Mouse (Mus musculus): ENCODE results near the gene Lpp.
A peak's percentile ranks its signal among the peaks of the same experiment; 100 is the strongest.

The Lpp gene

GRCm38 (mm10) chr16:24932816-24933215 is 539.5 kb downstream of the Lpp start:
- no peak for DNase-seq (ENCODE audit: low read depth)

DNA sequence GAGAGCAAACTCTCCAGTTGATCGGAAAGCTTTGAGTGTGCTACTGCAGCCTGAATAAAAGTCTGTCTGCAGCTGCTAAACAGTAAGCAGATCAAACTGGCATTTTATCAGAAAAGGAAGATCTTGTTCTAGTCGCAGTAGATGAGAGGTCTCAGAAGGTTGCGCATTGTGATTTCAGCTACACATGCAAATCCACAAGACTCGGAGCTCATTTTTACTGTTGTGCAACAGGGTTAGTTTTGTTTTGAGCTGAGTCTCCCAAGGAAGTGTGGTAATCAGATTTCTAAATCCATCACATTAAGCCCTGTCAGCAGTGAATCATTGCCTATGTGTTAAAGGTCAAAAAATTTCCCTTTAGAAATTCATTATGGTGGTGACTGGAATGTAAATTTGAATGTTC is 540.4 kb downstream of the Lpp start:
- no peak for DNase-seq (ENCODE audit: low read depth)

GRCm38 (mm10) chr16:24941306-24942160 is 548.2 kb downstream of the Lpp start:
- no peak for DNase-seq (ENCODE audit: low read depth)

- no peak for DNase-seq (ENCODE audit: low read depth)
These were observed 550.4 kb downstream of the Lpp start for GRCm38 (mm10) chr16:24943486-24944261.

DNA sequence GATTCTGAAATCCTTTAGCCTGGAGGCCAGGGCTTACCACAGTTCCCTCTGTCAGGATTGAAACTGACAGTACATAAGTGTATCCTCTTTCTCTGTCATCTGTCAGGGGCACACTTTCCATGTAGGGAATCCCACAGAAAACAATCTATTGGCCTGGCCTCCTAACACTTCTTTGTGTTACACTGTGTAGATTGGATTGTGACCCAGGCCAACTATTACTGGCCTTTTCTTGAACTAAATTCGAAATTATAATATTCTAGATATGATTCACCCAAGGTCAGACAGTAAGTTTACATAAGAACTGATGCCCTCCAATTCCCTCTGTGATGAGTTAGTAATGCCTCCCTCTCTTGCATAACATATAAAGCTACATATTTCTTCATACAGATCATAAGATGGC is 553.0 kb downstream of the Lpp start:
- no peak for DNase-seq (ENCODE audit: low read depth)

DNA sequence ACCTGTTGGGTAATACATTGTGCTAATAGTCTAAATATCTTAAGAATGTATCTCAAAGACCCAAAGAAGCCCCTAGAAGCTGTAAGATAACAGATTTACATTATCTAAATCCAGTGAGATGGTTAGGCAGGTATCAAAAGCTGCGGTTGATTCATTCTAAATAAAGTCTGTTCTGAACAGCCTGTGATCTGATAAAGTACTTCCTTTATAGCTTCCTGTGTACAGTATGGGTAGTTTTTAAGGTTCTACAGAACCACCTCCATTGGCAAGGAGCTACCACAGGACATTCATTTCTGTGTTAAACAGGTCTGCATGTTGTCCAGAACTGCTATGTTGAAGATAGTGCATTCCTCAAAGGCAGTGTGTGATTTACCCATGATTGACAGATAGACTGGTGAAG is 554.2 kb downstream of the Lpp start:
- peak; percentile 26 for DNase-seq (ENCODE audit: low read depth)

GRCm38 (mm10) chr16:24948091-24948690 is 554.9 kb downstream of the Lpp start:
- no peak for DNase-seq (ENCODE audit: low read depth)

DNA sequence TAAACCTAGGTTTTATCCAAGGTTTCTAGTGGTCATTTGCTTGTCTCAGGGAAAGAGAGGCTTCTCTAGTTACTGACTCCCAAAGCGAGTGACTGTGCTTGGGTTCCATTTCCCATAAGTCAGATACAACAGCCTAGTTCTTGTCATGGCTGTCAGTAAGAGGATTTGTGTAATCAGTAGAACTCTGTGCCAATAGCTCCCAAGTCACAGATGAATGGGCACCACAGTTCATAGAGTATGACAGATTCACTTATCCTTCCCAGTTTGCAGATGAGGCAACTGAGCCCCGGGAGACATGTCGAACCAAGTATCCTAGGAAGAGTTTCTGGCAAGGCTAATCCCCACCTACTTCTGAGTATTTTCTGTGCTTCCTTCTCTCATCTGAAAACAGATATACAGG is 556.0 kb downstream of the Lpp start:
- no peak for DNase-seq (ENCODE audit: low read depth)

- DNase-seq (ENCODE audit: low read depth), result no peak
These were observed 556.9 kb downstream of the Lpp start for GRCm38 (mm10) chr16:24950112-24950743.

- no peak for DNase-seq (ENCODE audit: low read depth)
These were observed 558.6 kb downstream of the Lpp start for GRCm38 (mm10) chr16:24951909-24952308.

- no peak for DNase-seq (ENCODE audit: low read depth)
These were observed 561.7 kb downstream of the Lpp start for GRCm38 (mm10) chr16:24955054-24955453.

GRCm38 (mm10) chr16:24958661-24959060 is 565.4 kb downstream of the Lpp start:
- no peak for DNase-seq (ENCODE audit: low read depth)

DNA sequence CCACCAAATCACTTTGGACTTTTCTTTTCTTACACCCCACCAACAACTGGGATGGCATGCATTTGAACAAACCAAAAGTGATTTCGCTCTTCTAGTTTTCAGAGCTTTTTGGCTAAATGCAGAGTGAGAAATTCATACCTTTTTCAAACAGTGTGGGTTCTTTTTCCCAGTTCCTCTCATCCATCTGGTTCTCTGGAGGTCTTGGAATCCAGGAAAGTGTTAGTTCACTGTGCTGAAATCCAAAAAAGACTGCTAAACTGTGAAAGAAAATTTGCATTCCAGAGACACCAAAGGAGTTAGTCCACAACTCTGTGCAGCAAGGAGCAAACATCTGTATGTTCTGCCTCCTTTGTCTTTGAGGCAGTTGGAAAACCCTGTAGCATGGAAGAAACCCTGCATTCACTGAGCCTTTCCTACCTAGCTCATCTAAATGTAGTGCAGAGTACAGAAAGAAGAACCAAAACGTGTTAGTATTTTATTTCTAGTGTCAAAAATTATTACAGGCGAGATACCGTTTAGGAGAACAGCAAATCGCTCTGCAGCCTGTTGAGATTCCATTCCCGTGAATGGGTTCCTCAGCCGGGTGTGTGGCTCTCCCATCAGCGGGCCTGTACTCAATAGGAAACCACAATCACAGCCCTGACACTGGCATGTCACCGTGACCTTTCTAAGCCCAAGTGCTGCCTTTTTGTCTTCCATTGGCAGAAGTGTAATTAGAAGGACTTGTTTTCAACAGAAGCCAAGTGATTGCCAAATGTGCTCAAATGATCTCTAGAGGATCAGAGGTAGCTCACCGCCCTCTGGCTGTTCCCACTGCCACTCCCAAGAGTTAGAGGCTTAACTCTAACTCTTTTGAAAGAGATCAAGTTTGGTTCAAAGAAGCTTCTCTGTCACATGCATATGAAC is 567.8 kb downstream of the Lpp start:
- no peak for DNase-seq (ENCODE audit: low read depth)

DNA sequence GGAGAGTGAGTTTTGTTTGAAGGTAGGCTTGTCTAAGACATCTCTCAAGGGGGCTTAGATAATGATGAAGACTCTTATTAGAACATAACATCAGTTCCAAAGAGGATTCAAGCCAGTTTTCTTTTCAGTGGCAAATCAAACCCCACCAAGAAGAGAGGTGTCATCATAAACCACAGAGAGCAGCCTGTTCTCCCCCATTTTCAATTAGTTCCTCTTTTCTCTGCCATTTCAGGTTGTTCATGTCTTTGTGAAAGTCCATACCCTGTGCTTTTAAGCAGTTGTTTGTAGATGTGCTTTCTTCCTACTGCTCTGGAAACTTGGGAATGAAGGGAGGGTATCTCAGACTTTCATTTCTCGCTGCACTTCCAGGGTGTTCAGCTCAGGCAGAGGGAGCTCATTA is 571.0 kb downstream of the Lpp start:
- DNase-seq (ENCODE audit: low read depth), result no peak

GRCm38 (mm10) chr16:24965091-24965490 is 571.8 kb downstream of the Lpp start:
- no peak for DNase-seq (ENCODE audit: low read depth)

- DNase-seq (ENCODE audit: low read depth), result no peak
These were observed 573.2 kb downstream of the Lpp start for GRCm38 (mm10) chr16:24966460-24966859.

DNA sequence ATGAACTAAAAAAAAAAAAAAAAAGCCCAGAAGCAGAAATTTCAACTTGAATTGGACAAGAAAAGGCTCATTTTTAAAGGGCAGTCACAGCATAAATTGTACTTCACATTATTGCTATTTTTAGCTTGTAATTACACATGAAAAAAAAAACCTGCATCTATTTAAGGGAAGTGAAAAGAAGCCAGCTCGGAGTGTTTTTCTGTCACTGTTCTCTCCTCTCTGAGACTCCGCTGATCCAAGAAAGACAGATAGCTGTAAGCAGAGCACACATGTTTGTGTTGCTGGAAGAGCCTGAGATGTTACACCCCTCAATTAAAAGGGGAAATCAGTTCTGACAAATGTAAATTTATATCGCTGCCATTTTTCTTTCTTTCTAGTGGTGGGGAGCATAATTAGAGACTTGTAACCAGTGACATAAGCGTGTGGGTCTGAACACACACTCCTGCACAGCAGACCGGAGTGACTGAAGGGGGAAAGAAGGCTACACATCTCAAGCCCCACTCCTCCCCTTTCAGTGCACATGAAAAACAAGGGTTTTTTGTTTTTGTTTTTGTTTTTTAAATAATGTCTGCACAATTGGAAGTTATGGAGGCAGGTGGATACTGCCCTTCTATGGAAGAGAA is 579.8 kb downstream of the Lpp start:
- DNase-seq (ENCODE audit: low read depth), result no peak

DNA sequence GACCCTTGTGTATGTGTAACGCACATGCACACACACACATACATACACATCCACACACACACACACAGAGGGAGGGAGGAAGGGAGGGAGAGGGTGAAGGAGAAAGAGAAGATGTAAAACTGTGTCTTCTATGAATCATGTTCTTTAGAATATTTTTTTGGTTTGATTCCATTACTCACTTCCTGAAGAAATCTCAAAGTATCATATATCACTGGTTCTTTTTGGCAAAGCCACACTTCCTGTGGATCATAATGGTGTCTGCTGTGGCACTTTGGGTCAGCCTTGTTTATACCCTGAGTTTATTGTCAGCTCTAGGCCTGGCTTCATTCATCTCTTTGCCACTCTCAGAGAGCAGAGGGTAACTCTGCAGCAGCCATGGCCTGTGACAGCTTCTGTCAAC is 584.5 kb downstream of the Lpp start:
- no peak for DNase-seq (ENCODE audit: low read depth)

- DNase-seq (ENCODE audit: low read depth), result no peak
These were observed 584.9 kb downstream of the Lpp start for GRCm38 (mm10) chr16:24978226-24978625.

GRCm38 (mm10) chr16:24979391-24979790 is 586.1 kb downstream of the Lpp start:
- no peak for DNase-seq (ENCODE audit: low read depth)

GRCm38 (mm10) chr16:24982828-24983227 is 589.5 kb downstream of the Lpp start:
- DNase-seq (ENCODE audit: low read depth), result no peak

All from naive thymus-derived CD4-positive, alpha-beta T cell, adult 2 months (primary cell).